Mouse (Mus musculus) MEL (cell line): Measurements from ENCODE around the gene Dnase1l2. TPM values are rescaled to one million over a fixed set of nuclear protein-coding genes. Genes with fewer than 3 reads are reported as not detected.
A peak's percentile ranks its signal among the peaks of the same experiment; 100 is the strongest.

Experiments
- DNase-seq: peaks from one replicate; pipeline ENCODE4 v3.0.0; 2011; ENCODE audit warnings: low read depth, low spot score
- H3K27ac ChIP-seq: 2 replicates; pipeline ENCODE4 v1.5.1; 2012; ENCODE audit warnings: low read depth, mild to moderate bottlenecking, control low read depth, low read length, moderate library complexity; ENCODE audit not compliant: control insufficient read depth
- H3K27me3 ChIP-seq, 2 experiments: fragments of 150-350 bp in 1 of 2; sonication (generic) in 1 of 2; 2 replicates each; pipeline ENCODE4 v1.6.1; 2012; ENCODE audit warnings: low read length in 2 of 2, mild to moderate bottlenecking in 2 of 2, improper control_type of control experiment in 1 of 2, moderate library complexity in 1 of 2; ENCODE audit not compliant: insufficient read depth in 2 of 2, control insufficient read depth in 1 of 2
- H3K36me3 ChIP-seq, 2 experiments: 2 replicates each; pipeline ENCODE4 v1.6.1; 2012 to 2014; ENCODE audit warnings: low read length in 2 of 2, improper control_type of control experiment in 1 of 2, inconsistent platforms in 1 of 2, mild to moderate bottlenecking in 1 of 2; ENCODE audit not compliant: insufficient read depth in 2 of 2, control insufficient read depth in 1 of 2
- H3K4me1 ChIP-seq, 2 experiments: fragments of 150-350 bp in 1 of 2; sonication (generic) in 1 of 2; 2 replicates each; pipeline ENCODE4 v1.6.1; 2012; ENCODE audit warnings: low read length in 2 of 2, improper control_type of control experiment in 1 of 2, mild to moderate bottlenecking in 1 of 2; ENCODE audit not compliant: insufficient read depth in 2 of 2, control insufficient read depth in 1 of 2
- H3K4me3 ChIP-seq, 2 experiments: fragments of 150-350 bp in 1 of 2; sonication (generic) in 1 of 2; 2 replicates each; pipeline ENCODE4 v1.5.1; 2012; ENCODE audit warnings: low read depth in 2 of 2, low read length in 2 of 2, mild to moderate bottlenecking in 2 of 2, moderate library complexity in 2 of 2, control low read depth in 1 of 2, improper control_type of control experiment in 1 of 2; ENCODE audit not compliant: control insufficient read depth in 1 of 2, insufficient read depth in 1 of 2
- H3K79me2 ChIP-seq: 2 replicates; pipeline ENCODE4 v1.6.1; 2012; ENCODE audit warnings: mild to moderate bottlenecking, low read length, moderate library complexity; ENCODE audit not compliant: control insufficient read depth, poor library complexity, insufficient read depth
- H3K9ac ChIP-seq: 2 replicates; pipeline ENCODE4 v1.6.1; 2012; ENCODE audit warnings: low read depth, mild to moderate bottlenecking, control low read depth, low read length, moderate library complexity; ENCODE audit not compliant: control insufficient read depth, poor library complexity, severe bottlenecking
- H3K9me3 ChIP-seq: fragments of 150-350 bp; sonication (generic); replicated peaks from 2 replicates; pipeline ENCODE4 v1.6.1; 2012; ENCODE audit warnings: mild to moderate bottlenecking, low read length, improper control_type of control experiment, moderate library complexity; ENCODE audit not compliant: insufficient read depth
- BHLHE40 ChIP-seq: IDR thresholded peaks from 2 replicates; pipeline ENCODE4 v1.6.1; 2012; ENCODE audit warnings: low read depth, mild to moderate bottlenecking, inconsistent platforms, low read length, improper control_type of control experiment, borderline replicate concordance
- CHD1 ChIP-seq: IDR thresholded peaks from 2 replicates; pipeline ENCODE4 v1.6.1; 2012; ENCODE audit warnings: low read depth, mild to moderate bottlenecking, inconsistent platforms, low read length, improper control_type of control experiment
- CHD2 ChIP-seq: IDR thresholded peaks from 2 replicates; pipeline ENCODE4 v1.6.1; 2011; ENCODE audit warnings: low read length, improper control_type of control experiment
- CTCF ChIP-seq, 3 experiments: IDR thresholded peaks in 2 of 3; conservative IDR thresholded peaks in 1 of 3; 2 replicates each; pipeline ENCODE4 v1.5.1; 2011 to 2012; ENCODE audit warnings: low read length in 3 of 3, low read depth in 2 of 3, mild to moderate bottlenecking in 2 of 3, improper control_type of control experiment in 1 of 3, inconsistent platforms in 1 of 3, mixed read lengths in 1 of 3, moderate library complexity in 1 of 3; ENCODE audit not compliant: control insufficient read depth in 1 of 3, insufficient read depth in 1 of 3, poor library complexity in 1 of 3, severe bottlenecking in 1 of 3
- E2F4 ChIP-seq: IDR thresholded peaks from 2 replicates; pipeline ENCODE4 v1.6.1; 2011; ENCODE audit warnings: low read depth, low read length, improper control_type of control experiment, borderline replicate concordance
- ELF1 ChIP-seq: IDR thresholded peaks from 2 replicates; pipeline ENCODE4 v1.6.1; 2014; ENCODE audit warnings: low read depth, mild to moderate bottlenecking, inconsistent platforms, low read length, improper control_type of control experiment, moderate library complexity
- EP300 ChIP-seq, 2 experiments: IDR thresholded peaks; 2 replicates each; pipeline ENCODE4 v1.6.1; 2011; ENCODE audit warnings: improper control_type of control experiment in 2 of 2, low read length in 2 of 2, low read depth in 1 of 2, mild to moderate bottlenecking in 1 of 2
- ETS1 ChIP-seq: IDR thresholded peaks from 2 replicates; pipeline ENCODE4 v1.6.1; 2012; ENCODE audit warnings: low read depth, mild to moderate bottlenecking, inconsistent platforms, low read length, improper control_type of control experiment, moderate library complexity
- GABPA ChIP-seq: IDR thresholded peaks from 2 replicates; pipeline ENCODE4 v1.6.1; 2012; ENCODE audit warnings: low read depth, mild to moderate bottlenecking, inconsistent platforms, low read length, improper control_type of control experiment, moderate library complexity
- JUND ChIP-seq: IDR thresholded peaks from 2 replicates; pipeline ENCODE4 v1.6.1; 2011; ENCODE audit warnings: low read depth, mild to moderate bottlenecking, improper control_type of control experiment, low read length
- KAT2A ChIP-seq: conservative IDR thresholded peaks from 2 replicates; pipeline ENCODE4 v1.6.1; 2012; ENCODE audit warnings: low read depth, low read length, improper control_type of control experiment, inconsistent platforms
- MAFK ChIP-seq: IDR thresholded peaks from 2 replicates; pipeline ENCODE4 v1.6.1; 2011; ENCODE audit warnings: low read depth, mild to moderate bottlenecking, low read length, improper control_type of control experiment, borderline replicate concordance
- MAZ ChIP-seq: IDR thresholded peaks from 2 replicates; pipeline ENCODE4 v1.6.1; 2012; ENCODE audit warnings: low read depth, mild to moderate bottlenecking, inconsistent platforms, low read length, improper control_type of control experiment
- MEF2A ChIP-seq: IDR thresholded peaks from 2 replicates; pipeline ENCODE4 v1.6.1; 2014; ENCODE audit warnings: low read depth, mild to moderate bottlenecking, inconsistent platforms, low read length, improper control_type of control experiment; ENCODE audit not compliant: poor library complexity, insufficient replicate concordance, severe bottlenecking; ENCODE audit errors: extremely low read depth
- MYC ChIP-seq: IDR thresholded peaks from 2 replicates; pipeline ENCODE4 v1.6.1; 2011; ENCODE audit warnings: low read depth, mild to moderate bottlenecking, low read length, improper control_type of control experiment, moderate library complexity
- NRF1 ChIP-seq: IDR thresholded peaks from 2 replicates; pipeline ENCODE4 v1.6.1; 2014; ENCODE audit warnings: low read depth, mild to moderate bottlenecking, inconsistent platforms, low read length, improper control_type of control experiment, moderate library complexity; ENCODE audit not compliant: poor library complexity, insufficient read depth, severe bottlenecking
- POLR2A ChIP-seq, 2 experiments: IDR thresholded peaks; 2 replicates each; pipeline ENCODE4 v1.6.1; 2011 to 2012; ENCODE audit warnings: low read length in 2 of 2, mild to moderate bottlenecking in 2 of 2, control low read depth in 1 of 2, improper control_type of control experiment in 1 of 2, low read depth in 1 of 2, moderate library complexity in 1 of 2; ENCODE audit not compliant: control insufficient read depth in 1 of 2, insufficient read depth in 1 of 2, poor library complexity in 1 of 2
- POLR2AphosphoS2 ChIP-seq: IDR thresholded peaks from 2 replicates; pipeline ENCODE4 v1.6.1; 2011; ENCODE audit warnings: low read length, improper control_type of control experiment
- RAD21 ChIP-seq: IDR thresholded peaks from 2 replicates; pipeline ENCODE4 v1.6.1; 2011; ENCODE audit warnings: mild to moderate bottlenecking, low read depth, low read length, improper control_type of control experiment
- RCOR1 ChIP-seq: IDR thresholded peaks from 2 replicates; pipeline ENCODE4 v1.6.1; 2012; ENCODE audit warnings: low read depth, mild to moderate bottlenecking, inconsistent platforms, low read length, improper control_type of control experiment
- SIN3A ChIP-seq: IDR thresholded peaks from 2 replicates; pipeline ENCODE4 v1.6.1; 2012; ENCODE audit warnings: low read length, improper control_type of control experiment, inconsistent platforms
- SMC3 ChIP-seq: IDR thresholded peaks from 2 replicates; pipeline ENCODE4 v1.6.1; 2011; ENCODE audit warnings: low read depth, low read length, improper control_type of control experiment
- TAL1 ChIP-seq: IDR thresholded peaks from 2 replicates; pipeline ENCODE4 v1.6.1; 2012; ENCODE audit warnings: mild to moderate bottlenecking, inconsistent platforms, low read length, moderate library complexity, mixed read lengths
- TBP ChIP-seq: IDR thresholded peaks from 2 replicates; pipeline ENCODE4 v1.8.0; 2011; ENCODE audit warnings: low read depth, low read length, improper control_type of control experiment
- TCF12 ChIP-seq: IDR thresholded peaks from 2 replicates; pipeline ENCODE4 v1.6.1; 2014; ENCODE audit warnings: low read depth, mild to moderate bottlenecking, inconsistent platforms, low read length, improper control_type of control experiment, moderate library complexity
- UBTF ChIP-seq: IDR thresholded peaks from 2 replicates; pipeline ENCODE4 v1.6.1; 2012; ENCODE audit warnings: low read depth, mild to moderate bottlenecking, inconsistent platforms, low read length, improper control_type of control experiment, moderate library complexity, borderline replicate concordance; ENCODE audit not compliant: insufficient read depth
- USF1 ChIP-seq: IDR thresholded peaks from 2 replicates; pipeline ENCODE4 v1.6.1; 2014; ENCODE audit warnings: low read depth, mild to moderate bottlenecking, inconsistent platforms, low read length, improper control_type of control experiment, moderate library complexity
- ZC3H11A ChIP-seq: IDR thresholded peaks from 2 replicates; pipeline ENCODE4 v1.6.1; 2012; ENCODE audit warnings: low read depth, mild to moderate bottlenecking, inconsistent platforms, low read length, improper control_type of control experiment
- ZKSCAN1 ChIP-seq: IDR thresholded peaks from 2 replicates; pipeline ENCODE4 v1.6.1; 2012; ENCODE audit warnings: low read depth, mild to moderate bottlenecking, inconsistent platforms, low read length, improper control_type of control experiment, moderate library complexity
- ZNF384 ChIP-seq: IDR thresholded peaks from 2 replicates; pipeline ENCODE4 v1.6.1; 2012; ENCODE audit warnings: low read depth, mild to moderate bottlenecking, inconsistent platforms, low read length, improper control_type of control experiment
- polyA plus RNA-seq, 2 experiments: library from polyadenylated mRNA; stranded (reverse) in 1 of 2; unstranded in 1 of 2; fragments of >175 nt in 1 of 2; fragments of >200 nt in 1 of 2; gene quantifications; 2 replicates each; pipeline versions ENCODE4 v1.2.1 to v1.2.4; 2012; ENCODE audit warnings: low replicate concordance in 2 of 2, low read depth in 1 of 2; ENCODE audit not compliant: insufficient read length in 2 of 2, insufficient read depth in 1 of 2, missing spikeins in 1 of 2
- total RNA-seq: library from RNA; depleted of rRNA; stranded (reverse); fragments of 300-350 nt; gene quantifications from 2 replicates; pipeline ENCODE4 v1.2.3, GENCODE M21; 2012

Gene Dnase1l2
- total and polyA plus RNA-seq, 3 experiments = 0.62 to 1.8 TPM; not detected in 1

DNA sequence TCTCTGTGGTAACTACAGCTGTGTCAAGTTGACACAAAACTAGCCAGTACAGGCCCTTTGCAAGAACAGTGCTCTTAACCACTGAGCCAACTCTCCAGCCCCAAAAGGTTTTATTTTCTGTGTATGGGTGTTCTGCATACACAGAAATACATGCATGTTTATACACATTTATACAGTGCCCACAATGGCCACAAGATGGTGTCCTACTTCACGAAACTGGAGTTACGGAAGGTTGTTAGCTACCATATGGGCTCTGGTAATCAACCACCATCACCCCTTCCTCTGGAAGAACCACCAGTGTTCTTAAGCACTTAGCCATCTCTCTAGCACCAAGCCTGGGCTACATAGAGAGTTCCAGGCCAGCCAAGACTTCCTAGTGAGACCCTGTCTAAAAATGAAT, 18.7 kb upstream of the Dnase1l2 start:
- Histone ChIP-seq H3K9me3 (no peaks in the 10 kb centered on the region), H3K9ac (no peak overlapping the region), H3K79me2 (peaks cover under 1% of the 10 kb centered on the region; the same call in 1 of the 2 replicates), H3K4me3 (no peak overlapping the region), H3K36me3 (peaks cover 0 to 5% of the 10 kb centered on the region in 2 experiments; a peak in 2 of 4 replicates), H3K4me1 (peaks cover 0 to 12% of the 10 kb centered on the region in 2 experiments; a peak in 3 of 4 replicates), H3K27ac (no peak overlapping the region), H3K27me3 (no peaks in the 10 kb centered on the region)
- DNase-seq = peak; percentile 81
- TF ChIP-seq POLR2AphosphoS2 (no peak), ZNF384 (no peak), TAL1 (no peak), CTCF (IDR thresholded peaks at IDR 0.05 in 2 of 3, conservative IDR thresholded peaks at IDR 0.05 in 1 of 3; ENCODE audit: control insufficient read depth in 1 of 3, insufficient read depth in 1 of 3, low read depth in 2 of 3, low read length in 3 of 3, poor library complexity in 1 of 3, severe bottlenecking in 1 of 3) (peak; percentile 50 to 87 (median 54)), ZC3H11A (peak; percentile 62), SIN3A (0 out of 2 replicates have a peak, but pooled peaks have one; percentile 23), MAZ (no peak), KAT2A (no peak), JUND (no peak), TCF12 (no peak), BHLHE40 (no peak), ZKSCAN1 (no peak), MAFK (no peak), RAD21 (peak; percentile 81), USF1 (no peak), ETS1 (no peak), SMC3 (peak; percentile 73), MEF2A (no peak), NRF1 (no peak), E2F4 (no peak), ELF1 (no peak), POLR2A (IDR thresholded peaks at IDR 0.05; ENCODE audit: control insufficient read depth in 1 of 2, insufficient read depth in 1 of 2, low read depth in 1 of 2, low read length in 2 of 2, poor library complexity in 1 of 2) (no peak), GABPA (no peak), RCOR1 (no peak), EP300 (IDR thresholded peaks at IDR 0.05; ENCODE audit: low read depth in 1 of 2, low read length in 2 of 2) (no peak), CHD1 (no peak), UBTF (no peak), MYC (no peak), CHD2 (no peak), TBP (no peak)
